In the genomic region with DNA sequence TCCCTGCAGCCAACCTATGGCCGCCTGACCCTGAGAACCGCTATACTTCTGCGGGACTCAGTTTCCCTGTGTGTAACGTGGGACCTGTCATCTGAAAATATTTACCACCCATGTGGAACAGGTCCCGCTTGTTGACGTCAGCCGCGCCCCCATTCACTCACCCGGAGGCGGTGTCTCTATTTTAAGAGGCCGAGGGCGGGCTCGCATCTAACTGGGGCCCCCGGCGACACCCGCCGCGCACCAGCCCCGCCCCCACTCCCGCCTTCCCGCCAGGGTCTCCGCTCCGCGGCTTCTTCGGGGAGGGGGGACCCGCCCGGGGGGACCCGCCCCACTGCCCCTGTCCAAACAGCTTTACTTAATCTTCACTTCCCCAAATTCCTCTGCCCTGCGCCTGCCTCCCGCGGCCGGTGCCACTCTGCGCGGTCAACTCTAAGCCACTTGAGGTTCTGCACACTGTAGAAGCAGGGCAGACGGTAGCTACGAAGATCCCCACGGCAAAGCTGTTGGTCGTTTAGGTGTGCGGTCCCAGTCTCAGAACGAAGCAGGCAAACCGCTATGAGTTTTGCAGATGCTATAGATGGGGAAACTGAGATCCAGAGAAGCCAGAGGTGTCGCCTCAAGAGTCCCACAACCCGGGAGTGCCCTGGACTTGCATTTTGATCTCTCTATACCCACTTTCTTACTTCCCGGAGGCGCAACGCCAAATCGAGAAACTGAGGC, we compare ENCODE assay signal across 8 mouse cellular contexts. TPM values are rescaled to one million over a fixed set of nuclear protein-coding genes. Genes with fewer than 3 reads are reported as not detected.
DNase-seq lines count a peak whose midpoint lies in the region; ATAC-seq lines count a peak whose summit lies in the region.

No protein-coding gene starts in this region.

- ATAC-seq in embryonic facial prominence, embryonic 12.5 days (ENCODE audit: insufficient number of reproducible peaks, insufficient read depth, low FRiP score, low TSS enrichment): no peak
- no peak for ATAC-seq in erythroid progenitor cell, adult 5-6 weeks (replicated peaks; ENCODE audit: low FRiP score, poor library complexity, severe bottlenecking)

- no peaks in the 10 kb centered on the region for H3K36me3 ChIP-seq in embryonic facial prominence, embryonic 12.5 days

- H3K4me1 ChIP-seq in embryonic facial prominence, embryonic 12.5 days: peaks cover 12% of the 10 kb centered on the region

- WGBS in embryonic facial prominence, embryonic 12.5 days: 2% methylated on average over 47 of the region's 47 CpGs

- H3K9ac ChIP-seq in embryonic facial prominence, embryonic 12.5 days: peak overlapping the region; percentile 47; the same call in 1 of the 2 replicates

- H3K27ac ChIP-seq in embryonic facial prominence, embryonic 12.5 days: no peak overlapping the region

- peak; percentile 72 for DNase-seq in layer of hippocampus, adult 11-12 months (ENCODE audit: low spot score)
- no peak for DNase-seq in layer of hippocampus, adult 9-10 months (ENCODE audit: low spot score)
- DNase-seq in heart, postnatal 14 days: peak; percentile 51 to 70
- DNase-seq in layer of hippocampus, adult 9-11 months: peak; percentile 84
- peak; percentile 70 for DNase-seq in lung, postnatal 36 days
- peak; percentile 71 for DNase-seq in right cerebral cortex, postnatal 14 days

- H3K4me3 ChIP-seq in embryonic facial prominence, embryonic 12.5 days: peak overlapping the region; percentile 44

- no peaks in the 10 kb centered on the region for H3K9me3 ChIP-seq in embryonic facial prominence, embryonic 12.5 days

- H3K4me2 ChIP-seq in embryonic facial prominence, embryonic 12.5 days (replicated peaks): peak overlapping the region; percentile 81

- H3K27me3 ChIP-seq in embryonic facial prominence, embryonic 12.5 days: peaks cover 61% of the 10 kb centered on the region

- intact Hi-C loops in heart, postnatal 14 days (cut with DNase I): no loop called here

RNA-seq across cellular contexts. Expression of a gene that starts 0.9 kb away (rescaled TPM):
- 13.7 and 13.9 TPM in 2 replicates for polyA plus RNA-seq in embryonic facial prominence, embryonic 12.5 days (2016; fragmentation: Nextera tagmentation; extraction: Ambion mirVana)
- total RNA-seq in heart, postnatal 14 days (2021): 10 to 100 TPM in 1 of 2 experiments, 1 to 10 TPM in 1; 9.4 to 11.1 TPM
- total RNA-seq in erythroid progenitor cell, adult 5-6 weeks (2015; ENCODE audit: low replicate concordance): 13.4 and 14.4 TPM in 2 replicates
- total RNA-seq in erythroid progenitor cell, adult 5-6 weeks (2017; ENCODE audit: low replicate concordance): 2.7 and 3.0 TPM in 2 replicates

RNA-seq across cellular contexts. Expression of a gene that starts 4.3 kb away (rescaled TPM):
- 0.13 TPM in 1 of 2 replicates, not detected in the other for polyA plus RNA-seq in embryonic facial prominence, embryonic 12.5 days (2016; fragmentation: Nextera tagmentation; extraction: Ambion mirVana)
- under 1 TPM; 0.12 to 0.59 TPM for total RNA-seq in heart, postnatal 14 days (2021)
- 0.84 and 1.1 TPM in 2 replicates for total RNA-seq in erythroid progenitor cell, adult 5-6 weeks (2015; ENCODE audit: low replicate concordance)
- total RNA-seq in erythroid progenitor cell, adult 5-6 weeks (2017; ENCODE audit: low replicate concordance): 0.13 and 0.53 TPM in 2 replicates

RNA-seq across cellular contexts. Expression of a gene that starts 27.4 kb away (rescaled TPM):
- polyA plus RNA-seq in embryonic facial prominence, embryonic 12.5 days (2016; fragmentation: Nextera tagmentation; extraction: Ambion mirVana): 76.8 and 78.0 TPM in 2 replicates
- 10 to 100 TPM; 31.4 to 33.1 TPM for total RNA-seq in heart, postnatal 14 days (2021)
- total RNA-seq in erythroid progenitor cell, adult 5-6 weeks (2015; ENCODE audit: low replicate concordance): 3.8 and 5.4 TPM in 2 replicates
- total RNA-seq in erythroid progenitor cell, adult 5-6 weeks (2017; ENCODE audit: low replicate concordance): 7.3 and 8.0 TPM in 2 replicates

RNA-seq across cellular contexts. Expression of a gene that starts 35.6 kb away (rescaled TPM):
- polyA plus RNA-seq in embryonic facial prominence, embryonic 12.5 days (2016; fragmentation: Nextera tagmentation; extraction: Ambion mirVana): 6.9 and 7.5 TPM in 2 replicates
- total RNA-seq in heart, postnatal 14 days (2021): 10 to 100 TPM; 22.4 to 23.9 TPM
- 35.0 and 62.9 TPM in 2 replicates for total RNA-seq in erythroid progenitor cell, adult 5-6 weeks (2015; ENCODE audit: low replicate concordance)
- 27.3 and 54.3 TPM in 2 replicates for total RNA-seq in erythroid progenitor cell, adult 5-6 weeks (2017; ENCODE audit: low replicate concordance)

RNA-seq across cellular contexts. Expression of a gene that starts 43.2 kb away (rescaled TPM):
- 32.7 and 35.7 TPM in 2 replicates for polyA plus RNA-seq in embryonic facial prominence, embryonic 12.5 days (2016; fragmentation: Nextera tagmentation; extraction: Ambion mirVana)
- 10 to 100 TPM; 29.3 to 29.9 TPM for total RNA-seq in heart, postnatal 14 days (2021)
- 16.9 and 31.0 TPM in 2 replicates for total RNA-seq in erythroid progenitor cell, adult 5-6 weeks (2015; ENCODE audit: low replicate concordance)
- 5.1 and 30.4 TPM in 2 replicates for total RNA-seq in erythroid progenitor cell, adult 5-6 weeks (2017; ENCODE audit: low replicate concordance)
